Mouse (Mus musculus): ENCODE results near the gene Fam83e. TPM values are rescaled to one million over a fixed set of nuclear protein-coding genes. Genes with fewer than 3 reads are reported as not detected.

Gene Fam83e
- polyA plus RNA-seq (2015; fragmentation: Nextera tagmentation; extraction: Ambion mirVana) = 21.6 and 24.8 TPM in 2 replicates

DNA sequence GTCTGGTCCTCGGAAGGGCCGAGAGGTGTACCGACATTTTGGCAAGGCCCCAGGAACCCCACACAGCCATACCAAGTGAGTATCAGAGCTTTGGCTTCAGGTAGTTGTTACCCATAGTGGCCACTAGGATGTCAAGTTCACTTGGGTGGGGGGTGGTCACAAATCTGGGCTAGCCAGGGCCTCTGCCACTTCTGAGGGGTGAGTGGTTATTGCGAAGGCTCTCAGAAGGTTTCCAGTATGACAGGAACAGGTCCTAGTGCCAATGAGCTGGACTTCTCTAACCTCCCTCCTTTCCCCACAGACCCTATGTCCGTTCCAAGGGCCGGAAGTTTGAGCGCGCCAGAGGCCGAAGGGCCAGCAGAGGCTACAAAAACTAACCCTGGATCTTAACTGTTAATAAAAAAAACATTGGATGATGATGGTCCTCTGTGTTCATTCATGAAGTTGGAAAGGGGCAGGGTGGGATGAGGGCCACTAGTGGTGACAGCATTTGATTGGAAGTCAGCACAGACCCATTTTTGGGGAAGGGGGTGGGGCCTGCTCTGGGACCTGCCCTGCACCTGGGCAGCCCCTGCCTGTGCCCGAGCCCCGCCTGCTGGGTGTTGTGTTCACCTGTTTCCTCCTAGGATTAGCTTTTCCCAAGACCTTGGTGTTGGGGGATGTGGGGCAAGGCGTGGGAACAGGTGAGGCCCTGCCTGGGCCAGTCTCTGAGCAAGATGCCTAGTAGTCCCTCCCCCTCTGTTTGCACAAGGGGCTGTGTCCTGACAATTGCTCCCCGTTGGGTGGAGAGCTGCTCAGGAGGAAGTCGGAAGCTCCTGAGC is at the start of gene Fam83e:
TSS of gene Fam83e (plus strand) at position 800 of the 821 bp plus-strand sequence.
- Histone ChIP-seq H3K27me3 (ENCODE audit: control insufficient read depth, insufficient read depth, low read length) (no peaks in the 10 kb centered on the region), H3K4me1 (replicated peaks; ENCODE audit: control insufficient read depth, insufficient read depth) (peaks cover 11% of the 10 kb centered on the region; the same call in 1 of the 2 replicates), H3K4me3 (ENCODE audit: low read depth, low read length) (peak within 1 kb of the TSS; percentile 27), H3K9ac (ENCODE audit: low read length) (peak within 1 kb of the TSS; percentile 59), H3K36me3 (ENCODE audit: control insufficient read depth, insufficient read depth, low read length) (peaks cover 22% of the 10 kb centered on the region), H3K9me3 (ENCODE audit: control insufficient read depth, low read length) (no peaks in the 10 kb centered on the region), H3K27ac (replicated peaks) (peak within 1 kb of the TSS; percentile 78), H3K4me2 (replicated peaks; ENCODE audit: low read depth) (peak within 1 kb of the TSS; percentile 86)
- TF ChIP-seq CTCF (IDR thresholded peaks at IDR 0.05; ENCODE audit: low read depth) (peak; percentile 52), EP300 (optimal IDR thresholded peaks at IDR 0.05) (no peak)
- ATAC-seq (ENCODE audit: low FRiP score, low TSS enrichment) (peak; percentile 83), DNase-seq (ENCODE audit: low spot score) (peak; percentile 91)
- WGBS = 54% methylated on average over 13 of the region's 14 CpGs

- TF ChIP-seq CTCF (IDR thresholded peaks at IDR 0.05; ENCODE audit: low read depth) = no peak
- TF ChIP-seq EP300 (optimal IDR thresholded peaks at IDR 0.05) = no peak
- ATAC-seq (ENCODE audit: low FRiP score, low TSS enrichment) (no peak), DNase-seq (ENCODE audit: low spot score) (peak; percentile 64)
- Histone ChIP-seq H3K9me3 (ENCODE audit: control insufficient read depth, low read length) (no peaks in the 10 kb centered on the region), H3K27ac (replicated peaks) (peak overlapping the region; percentile 81), H3K4me2 (replicated peaks; ENCODE audit: low read depth) (no peak overlapping the region), H3K9ac (ENCODE audit: low read length) (no peak overlapping the region), H3K27me3 (ENCODE audit: control insufficient read depth, insufficient read depth, low read length) (no peaks in the 10 kb centered on the region), H3K4me1 (replicated peaks; ENCODE audit: control insufficient read depth, insufficient read depth) (no peaks in the 10 kb centered on the region), H3K36me3 (ENCODE audit: control insufficient read depth, insufficient read depth, low read length) (no peaks in the 10 kb centered on the region), H3K4me3 (ENCODE audit: low read depth, low read length) (no peak overlapping the region)
- WGBS = 45% methylated on average over 7 of the region's 7 CpGs
These were observed 43.3 kb upstream of the Fam83e start for GRCm38 (mm10) chr7:45677627-45678295.

- Histone ChIP-seq H3K9ac (ENCODE audit: low read length) (no peak overlapping the region), H3K27me3 (ENCODE audit: control insufficient read depth, insufficient read depth, low read length) (no peaks in the 10 kb centered on the region), H3K4me2 (replicated peaks; ENCODE audit: low read depth) (no peak overlapping the region), H3K27ac (replicated peaks) (peak overlapping the region; percentile 81), H3K9me3 (ENCODE audit: control insufficient read depth, low read length) (no peaks in the 10 kb centered on the region), H3K4me1 (replicated peaks; ENCODE audit: control insufficient read depth, insufficient read depth) (no peaks in the 10 kb centered on the region), H3K36me3 (ENCODE audit: control insufficient read depth, insufficient read depth, low read length) (no peaks in the 10 kb centered on the region), H3K4me3 (ENCODE audit: low read depth, low read length) (no peak overlapping the region)
- WGBS = 75% methylated on average over 14 of the region's 14 CpGs
- TF ChIP-seq CTCF (IDR thresholded peaks at IDR 0.05; ENCODE audit: low read depth) = no peak
- TF ChIP-seq EP300 (optimal IDR thresholded peaks at IDR 0.05) = no peak
- DNase-seq (ENCODE audit: low spot score) (peak; percentile 58), ATAC-seq (ENCODE audit: low FRiP score, low TSS enrichment) (0 out of 2 replicates have a peak, but pooled peaks have one; percentile 2)
These were observed 42.5 kb upstream of the Fam83e start for GRCm38 (mm10) chr7:45678513-45678912.

DNA sequence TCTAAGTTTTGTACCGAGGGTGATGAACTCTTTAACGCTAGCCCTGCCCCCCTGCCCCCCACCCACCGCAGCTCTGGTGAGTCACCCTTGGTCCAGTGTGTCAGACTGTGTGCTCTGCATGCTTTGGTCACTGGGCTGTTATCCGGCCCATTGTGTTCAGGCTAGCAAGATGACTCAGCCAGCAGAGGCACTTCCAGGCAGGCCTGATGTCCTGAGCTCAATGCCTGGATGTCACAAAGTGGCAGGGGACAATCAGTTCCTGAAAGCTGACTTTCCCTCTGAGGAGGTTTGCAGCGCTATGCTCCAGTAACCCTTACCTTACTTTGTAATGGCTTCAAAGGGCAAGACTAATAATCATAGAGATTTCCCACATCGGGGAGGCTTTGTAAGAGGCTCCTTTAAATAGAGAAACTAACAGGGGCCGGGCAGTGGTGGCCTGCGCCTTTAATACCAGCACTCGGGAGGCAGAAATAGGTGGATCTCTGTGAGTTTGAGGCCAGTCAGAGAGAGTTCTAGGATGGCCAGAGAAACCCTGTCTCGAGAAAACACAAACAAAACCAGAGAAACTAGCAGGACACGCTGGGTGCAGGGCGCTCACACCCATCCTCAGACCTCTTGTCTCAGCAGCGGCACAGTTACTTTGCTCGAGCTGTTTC is 40.9 kb upstream of the Fam83e start:
- no peaks in the 10 kb centered on the region for H3K36me3 ChIP-seq (ENCODE audit: control insufficient read depth, insufficient read depth, low read length)
- no peaks in the 10 kb centered on the region; the same call in 1 of the 2 replicates for H3K4me1 ChIP-seq (replicated peaks; ENCODE audit: control insufficient read depth, insufficient read depth)
- ATAC-seq (ENCODE audit: low FRiP score, low TSS enrichment) (peak; percentile 82), DNase-seq (ENCODE audit: low spot score) (peak; percentile 77)
- no peak for TF ChIP-seq EP300 (optimal IDR thresholded peaks at IDR 0.05)
- no peak for TF ChIP-seq CTCF (IDR thresholded peaks at IDR 0.05; ENCODE audit: low read depth)
- H3K9me3 ChIP-seq (ENCODE audit: control insufficient read depth, low read length) = no peaks in the 10 kb centered on the region
- no peak overlapping the region for H3K4me2 ChIP-seq (replicated peaks; ENCODE audit: low read depth)
- peak overlapping the region; percentile 79 for H3K27ac ChIP-seq (replicated peaks)
- WGBS = 47% methylated on average over 14 of the region's 14 CpGs
- H3K27me3 ChIP-seq (ENCODE audit: control insufficient read depth, insufficient read depth, low read length) = no peaks in the 10 kb centered on the region
- H3K9ac ChIP-seq (ENCODE audit: low read length) = no peak overlapping the region
- no peak overlapping the region for H3K4me3 ChIP-seq (ENCODE audit: low read depth, low read length)

- Histone ChIP-seq H3K4me3 (ENCODE audit: low read depth, low read length) (no peak overlapping the region), H3K4me1 (replicated peaks; ENCODE audit: control insufficient read depth, insufficient read depth) (peaks cover 5% of the 10 kb centered on the region; the same call in 1 of the 2 replicates), H3K27me3 (ENCODE audit: control insufficient read depth, insufficient read depth, low read length) (no peaks in the 10 kb centered on the region), H3K36me3 (ENCODE audit: control insufficient read depth, insufficient read depth, low read length) (no peaks in the 10 kb centered on the region), H3K9me3 (ENCODE audit: control insufficient read depth, low read length) (no peaks in the 10 kb centered on the region), H3K4me2 (replicated peaks; ENCODE audit: low read depth) (no peak overlapping the region), H3K27ac (replicated peaks) (peak overlapping the region; percentile 79), H3K9ac (ENCODE audit: low read length) (0 out of 2 replicates have a peak overlapping the region, but pooled peaks have one; percentile 31)
- no peak for TF ChIP-seq CTCF (IDR thresholded peaks at IDR 0.05; ENCODE audit: low read depth)
- no peak for TF ChIP-seq EP300 (optimal IDR thresholded peaks at IDR 0.05)
- 60% methylated on average over 8 of the region's 8 CpGs for WGBS
- DNase-seq (ENCODE audit: low spot score) (peak; percentile 71), ATAC-seq (ENCODE audit: low FRiP score, low TSS enrichment) (peak; percentile 61)
These were observed 39.8 kb upstream of the Fam83e start for GRCm38 (mm10) chr7:45681046-45681736.

Measured in stomach, postnatal 0 days (tissue).